Mouse (Mus musculus): ENCODE results near the gene Tcf7l1. TPM values are rescaled to one million over a fixed set of nuclear protein-coding genes. Genes with fewer than 3 reads are reported as not detected.

Tcf7l1 gene
- total and polyA plus RNA-seq, 2 experiments from 2014 or later, result 3.1 to 5.8 TPM

GRCm38 (mm10) chr6:72601732-72602131, 187.3 kb downstream of the Tcf7l1 start:
- peak; percentile 57 for DNase-seq (ENCODE audit: low spot score)
- Histone ChIP-seq H3K27me3 (ENCODE audit: insufficient read depth, low read length) (no peaks in the 10 kb centered on the region), H3K4me1 (ENCODE audit: insufficient read depth, low read length) (0 out of 2 replicates have a peak, but pooled peaks cover 6% of the 10 kb centered on the region), H3K9ac (replicated peaks; ENCODE audit: low read length, poor library complexity, severe bottlenecking) (no peak overlapping the region), H3K4me3 (ENCODE audit: low read depth, low read length) (no peak overlapping the region), H3K4me2 (ENCODE audit: low read depth, low read length, poor library complexity, severe bottlenecking) (no peak overlapping the region), H3K36me3 (ENCODE audit: insufficient read depth, low read length) (peaks cover 18% of the 10 kb centered on the region), H3K27ac (ENCODE audit: low read depth, low read length) (no peak overlapping the region), H3K9me3 (ENCODE audit: low read length) (no peaks in the 10 kb centered on the region)
- peak; percentile 86 for TF ChIP-seq CTCF (IDR thresholded peaks at IDR 0.05)
- no peak for ATAC-seq (ENCODE audit: low FRiP score)
- 50% methylated on average over 1 of the region's 1 CpGs for WGBS

- DNase-seq (ENCODE audit: low spot score) (no peak), ATAC-seq (ENCODE audit: low FRiP score) (no peak)
- Histone ChIP-seq H3K9me3 (ENCODE audit: low read length) (no peaks in the 10 kb centered on the region), H3K4me3 (ENCODE audit: low read depth, low read length) (no peak overlapping the region), H3K4me2 (ENCODE audit: low read depth, low read length, poor library complexity, severe bottlenecking) (no peak overlapping the region), H3K27ac (ENCODE audit: low read depth, low read length) (no peak overlapping the region), H3K9ac (replicated peaks; ENCODE audit: low read length, poor library complexity, severe bottlenecking) (no peak overlapping the region), H3K36me3 (ENCODE audit: insufficient read depth, low read length) (peaks cover 8% of the 10 kb centered on the region; the same call in 1 of the 2 replicates), H3K27me3 (ENCODE audit: insufficient read depth, low read length) (no peaks in the 10 kb centered on the region), H3K4me1 (ENCODE audit: insufficient read depth, low read length) (0 out of 2 replicates have a peak, but pooled peaks cover 6% of the 10 kb centered on the region)
- TF ChIP-seq CTCF (IDR thresholded peaks at IDR 0.05), result no peak
- WGBS, result 86% methylated on average over 12 of the region's 12 CpGs
These were observed 188.3 kb downstream of the Tcf7l1 start for GRCm38 (mm10) chr6:72600771-72601170.

- 79% methylated on average over 6 of the region's 6 CpGs for WGBS
- Histone ChIP-seq H3K27me3 (ENCODE audit: insufficient read depth, low read length) (no peaks in the 10 kb centered on the region), H3K9ac (replicated peaks; ENCODE audit: low read length, poor library complexity, severe bottlenecking) (no peak overlapping the region), H3K4me3 (ENCODE audit: low read depth, low read length) (no peak overlapping the region), H3K36me3 (ENCODE audit: insufficient read depth, low read length) (peaks cover 7% of the 10 kb centered on the region; the same call in 1 of the 2 replicates), H3K4me1 (ENCODE audit: insufficient read depth, low read length) (0 out of 2 replicates have a peak, but pooled peaks cover 6% of the 10 kb centered on the region), H3K4me2 (ENCODE audit: low read depth, low read length, poor library complexity, severe bottlenecking) (no peak overlapping the region), H3K9me3 (ENCODE audit: low read length) (no peaks in the 10 kb centered on the region), H3K27ac (ENCODE audit: low read depth, low read length) (no peak overlapping the region)
- TF ChIP-seq CTCF (IDR thresholded peaks at IDR 0.05), result no peak
- DNase-seq (ENCODE audit: low spot score), result no peak
- ATAC-seq (ENCODE audit: low FRiP score), result no peak
These were observed 188.8 kb downstream of the Tcf7l1 start for GRCm38 (mm10) chr6:72600216-72600615.

GRCm38 (mm10) chr6:72598791-72599557, 190.1 kb downstream of the Tcf7l1 start:
- DNase-seq (ENCODE audit: low spot score) (peak; percentile 61), ATAC-seq (ENCODE audit: low FRiP score) (peak; percentile 5; the same call in 1 of the 2 replicates)
- Histone ChIP-seq H3K4me3 (ENCODE audit: low read depth, low read length) (peak overlapping the region; percentile 65), H3K27ac (ENCODE audit: low read depth, low read length) (peak overlapping the region; percentile 63; the same call in 1 of the 2 replicates), H3K36me3 (ENCODE audit: insufficient read depth, low read length) (no peaks in the 10 kb centered on the region), H3K9me3 (ENCODE audit: low read length) (no peaks in the 10 kb centered on the region), H3K27me3 (ENCODE audit: insufficient read depth, low read length) (no peaks in the 10 kb centered on the region), H3K4me2 (ENCODE audit: low read depth, low read length, poor library complexity, severe bottlenecking) (peak overlapping the region; percentile 77), H3K4me1 (ENCODE audit: insufficient read depth, low read length) (0 out of 2 replicates have a peak, but pooled peaks cover 6% of the 10 kb centered on the region), H3K9ac (replicated peaks; ENCODE audit: low read length, poor library complexity, severe bottlenecking) (peak overlapping the region; percentile 60)
- no peak for TF ChIP-seq CTCF (IDR thresholded peaks at IDR 0.05)
- 45% methylated on average over 12 of the region's 12 CpGs for WGBS

- Histone ChIP-seq H3K27ac (ENCODE audit: low read depth, low read length) (peak within 1 kb of the TSS; percentile 63), H3K27me3 (ENCODE audit: insufficient read depth, low read length) (no peaks in the 10 kb centered on the region), H3K4me1 (ENCODE audit: insufficient read depth, low read length) (0 out of 2 replicates have a peak, but pooled peaks cover 6% of the 10 kb centered on the region), H3K4me3 (ENCODE audit: low read depth, low read length) (peak within 1 kb of the TSS; percentile 65), H3K4me2 (ENCODE audit: low read depth, low read length, poor library complexity, severe bottlenecking) (peak within 1 kb of the TSS; percentile 77), H3K36me3 (ENCODE audit: insufficient read depth, low read length) (no peaks in the 10 kb centered on the region), H3K9ac (replicated peaks; ENCODE audit: low read length, poor library complexity, severe bottlenecking) (peak within 1 kb of the TSS; percentile 61), H3K9me3 (ENCODE audit: low read length) (no peaks in the 10 kb centered on the region)
- ATAC-seq (ENCODE audit: low FRiP score) (peak; percentile 88), DNase-seq (ENCODE audit: low spot score) (peak; percentile 97)
- TF ChIP-seq CTCF (IDR thresholded peaks at IDR 0.05), result no peak; the same call in 1 of the 2 replicates
- WGBS, result under 1% methylated on average over 38 of the region's 38 CpGs
These were observed 190.9 kb downstream of the Tcf7l1 start, which contains the start of the genes Elmod3 and Retsat for GRCm38 (mm10) chr6:72597956-72598753. TSS of gene Elmod3 (minus strand) at chr6:72598413. TSS of gene Retsat (plus strand) at chr6:72598475.

All from midbrain, postnatal 0 days (tissue).